Mouse (Mus musculus): ENCODE results near the gene Gm21732.
"Not testable (repeated sequence)": the region's sequence is repeated elsewhere in the genome, so short reads cannot be mapped to it uniquely, and the experiment has no call there.

Gene Gm21732

GRCm38 (mm10) chrY:38575591-38575990 lies at the start of gene Gm21732:
Gene Gm21732, minus strand, starts transcription at chrY:38575691.
- DNase-seq: not testable (repeated sequence)

Data from kidney, postnatal 25 days (tissue).